ENCODE assay signal across 30 mouse cellular contexts in the genomic region with DNA sequence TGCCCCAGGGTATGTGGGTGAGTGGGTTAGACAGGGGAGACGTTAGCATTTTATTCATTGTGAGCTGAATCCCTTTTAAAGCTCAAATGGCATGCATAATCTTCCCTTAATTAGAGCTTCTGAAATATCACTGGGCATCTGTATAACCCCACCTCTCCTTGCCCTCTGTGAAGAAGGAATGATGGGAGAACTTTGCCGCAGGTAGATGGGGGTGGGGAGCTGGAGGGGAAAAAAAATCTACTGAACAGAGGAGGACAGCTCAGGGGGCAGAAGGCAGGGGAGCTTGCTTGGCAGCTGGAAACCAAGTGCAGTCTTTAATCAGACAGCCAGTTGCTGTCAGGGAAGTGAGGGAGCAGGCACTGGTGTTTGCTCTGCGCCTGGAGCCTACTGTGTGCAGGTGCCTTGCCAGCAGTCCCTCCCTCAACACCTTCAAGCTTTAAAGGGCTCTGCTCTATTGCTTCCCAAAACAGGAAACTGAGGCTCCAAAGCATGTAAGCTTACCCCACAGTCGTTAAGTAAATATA.
DNase-seq lines count a peak whose midpoint lies in the region; ATAC-seq lines count a peak whose summit lies in the region.
"Had no signal": no experiment of that assay in that cellular context is flagged by ENCODE, and none has a peak within 500 bp of the region (broad histone marks: within the 10 kb centered on the region; RNA-seq: fewer than 3 reads in every experiment).

No protein-coding gene starts in this region.

- no peaks in the 10 kb centered on the region for H3K9me3 ChIP-seq in hindbrain, embryonic 15.5 days
- no peaks in the 10 kb centered on the region for H3K9me3 ChIP-seq in hindbrain, embryonic 14.5 days (ENCODE audit: control insufficient read depth, low read length)
- H3K9me3 ChIP-seq in neural tube, embryonic 12.5 days: no peaks in the 10 kb centered on the region
- H3K9me3 ChIP-seq in forebrain, embryonic 15.5 days: no peaks in the 10 kb centered on the region
- no peaks in the 10 kb centered on the region for H3K9me3 ChIP-seq in neural tube, embryonic 13.5 days
- H3K9me3 ChIP-seq: embryonic facial prominence, embryonic 10.5 days; embryonic facial prominence, embryonic 15.5 days; heart, embryonic 12.5 days; kidney, embryonic 15.5 days; limb, embryonic 13.5 days; lung, embryonic 15.5 days; stomach, embryonic 15.5 days had no signal

- H3K27me3 ChIP-seq in hindbrain, embryonic 15.5 days: no peaks in the 10 kb centered on the region
- no peaks in the 10 kb centered on the region for H3K27me3 ChIP-seq in hindbrain, embryonic 14.5 days (ENCODE audit: control insufficient read depth, insufficient read depth, low read length)
- H3K27me3 ChIP-seq in neural tube, embryonic 12.5 days (replicated peaks): no peaks in the 10 kb centered on the region
- no peaks in the 10 kb centered on the region for H3K27me3 ChIP-seq in forebrain, embryonic 15.5 days
- no peaks in the 10 kb centered on the region for H3K27me3 ChIP-seq in neural tube, embryonic 13.5 days
- H3K27me3 ChIP-seq: embryonic facial prominence, embryonic 15.5 days; heart, embryonic 12.5 days; kidney, embryonic 15.5 days; limb, embryonic 13.5 days; lung, embryonic 15.5 days; stomach, embryonic 15.5 days had no signal

- H3K36me3 ChIP-seq in hindbrain, embryonic 15.5 days: no peaks in the 10 kb centered on the region
- H3K36me3 ChIP-seq in hindbrain, embryonic 14.5 days (replicated peaks; ENCODE audit: control insufficient read depth, insufficient read depth): no peaks in the 10 kb centered on the region
- no peaks in the 10 kb centered on the region for H3K36me3 ChIP-seq in neural tube, embryonic 12.5 days
- no peaks in the 10 kb centered on the region for H3K36me3 ChIP-seq in forebrain, embryonic 15.5 days
- no peaks in the 10 kb centered on the region for H3K36me3 ChIP-seq in neural tube, embryonic 13.5 days
- H3K36me3 ChIP-seq: embryonic facial prominence, embryonic 10.5 days; embryonic facial prominence, embryonic 15.5 days; heart, embryonic 12.5 days; kidney, embryonic 15.5 days; limb, embryonic 13.5 days; lung, embryonic 15.5 days; stomach, embryonic 15.5 days had no signal

- no peak for DNase-seq in hindbrain, embryonic 14.5 days (ENCODE audit: low spot score)
- DNase-seq in neural tube, embryonic 10.5 days (ENCODE audit: extremely low spot score, low spot score): no peak
- DNase-seq in MN1 (ENCODE audit: low spot score): no peak
- no peak for DNase-seq in right cerebral cortex, postnatal 4 days
- DNase-seq: adrenal gland, adult 2 months; adrenal gland, postnatal 36 days; B cell, adult 2 months; cerebellum, adult 2 months; cerebellum, postnatal 25 days; gastrocnemius, adult 2 months; gastrocnemius, postnatal 36 days; heart, adult 2 months; heart, postnatal 4 days; kidney, adult 18-20 months; kidney, postnatal 25 days; right cerebral cortex, postnatal 14 days had no signal

- 0 out of 2 replicates have a peak, but pooled peaks have one; percentile 28 for ATAC-seq in hindbrain, embryonic 15.5 days (ENCODE audit: low FRiP score, low read depth)
- no peak for ATAC-seq in hindbrain, embryonic 14.5 days (ENCODE audit: low FRiP score)
- 0 out of 2 replicates have a peak, but pooled peaks have one; percentile 29 for ATAC-seq in neural tube, embryonic 12.5 days (ENCODE audit: low FRiP score, low read depth)
- ATAC-seq in forebrain, embryonic 15.5 days (replicated peaks): peak; percentile 7; the same call in 1 of the 2 replicates
- ATAC-seq in neural tube, embryonic 13.5 days (ENCODE audit: low read depth): 0 out of 2 replicates have a peak, but pooled peaks have one; percentile 21
- ATAC-seq: activated CD4-positive, CD25-positive, alpha-beta regulatory T cell, adult 4 months had no signal

- no peak overlapping the region for H3K9ac ChIP-seq in hindbrain, embryonic 15.5 days
- no peak overlapping the region for H3K9ac ChIP-seq in hindbrain, embryonic 14.5 days
- no peak overlapping the region for H3K9ac ChIP-seq in neural tube, embryonic 12.5 days
- H3K9ac ChIP-seq in forebrain, embryonic 15.5 days (replicated peaks): no peak overlapping the region
- 0 out of 2 replicates have a peak overlapping the region, but pooled peaks have one; percentile 5 for H3K9ac ChIP-seq in neural tube, embryonic 13.5 days
- H3K9ac ChIP-seq: embryonic facial prominence, embryonic 15.5 days; heart, embryonic 12.5 days; kidney, embryonic 15.5 days; limb, embryonic 13.5 days; lung, embryonic 15.5 days; stomach, embryonic 15.5 days had no signal

- H3K4me2 ChIP-seq in hindbrain, embryonic 15.5 days: no peak overlapping the region
- H3K4me2 ChIP-seq in hindbrain, embryonic 14.5 days (replicated peaks): no peak overlapping the region
- H3K4me2 ChIP-seq in neural tube, embryonic 12.5 days (replicated peaks): no peak overlapping the region
- no peak overlapping the region for H3K4me2 ChIP-seq in forebrain, embryonic 15.5 days (replicated peaks)
- H3K4me2 ChIP-seq in neural tube, embryonic 13.5 days: no peak overlapping the region
- H3K4me2 ChIP-seq: embryonic facial prominence, embryonic 15.5 days; heart, embryonic 12.5 days; kidney, embryonic 15.5 days; limb, embryonic 13.5 days; liver, embryonic 11.5 days; lung, embryonic 15.5 days; stomach, embryonic 15.5 days had no signal

- H3K4me1 ChIP-seq in hindbrain, embryonic 15.5 days (replicated peaks): peaks cover 28% of the 10 kb centered on the region
- peaks cover 11% of the 10 kb centered on the region; the same call in 1 of the 2 replicates for H3K4me1 ChIP-seq in hindbrain, embryonic 14.5 days (replicated peaks; ENCODE audit: control insufficient read depth, insufficient read depth, low read length)
- peaks cover 3% of the 10 kb centered on the region; the same call in 1 of the 2 replicates for H3K4me1 ChIP-seq in neural tube, embryonic 12.5 days
- peaks cover 33% of the 10 kb centered on the region for H3K4me1 ChIP-seq in forebrain, embryonic 15.5 days
- peaks cover 36% of the 10 kb centered on the region for H3K4me1 ChIP-seq in neural tube, embryonic 13.5 days (replicated peaks)
- H3K4me1 ChIP-seq: heart, embryonic 12.5 days; stomach, embryonic 15.5 days had no signal

- WGBS in hindbrain, embryonic 15.5 days: 42% methylated on average over 4 of the region's 4 CpGs
- 49% methylated on average over 4 of the region's 4 CpGs for WGBS in hindbrain, embryonic 14.5 days
- 43% methylated on average over 4 of the region's 4 CpGs for WGBS in neural tube, embryonic 12.5 days
- 34% methylated on average over 4 of the region's 4 CpGs for WGBS in forebrain, embryonic 15.5 days
- WGBS in neural tube, embryonic 13.5 days: 39% methylated on average over 4 of the region's 4 CpGs

- H3K27ac ChIP-seq in hindbrain, embryonic 15.5 days (replicated peaks): no peak overlapping the region
- no peak overlapping the region for H3K27ac ChIP-seq in hindbrain, embryonic 14.5 days
- no peak overlapping the region for H3K27ac ChIP-seq in neural tube, embryonic 12.5 days
- peak overlapping the region; percentile 39 for H3K27ac ChIP-seq in forebrain, embryonic 15.5 days (replicated peaks)
- no peak overlapping the region for H3K27ac ChIP-seq in neural tube, embryonic 13.5 days (replicated peaks)
- H3K27ac ChIP-seq: embryonic facial prominence, embryonic 10.5 days; embryonic facial prominence, embryonic 15.5 days; gastrocnemius, adult 2 months; heart, adult 2 months; kidney, embryonic 15.5 days; left cerebral cortex, adult 2 months; limb, embryonic 13.5 days; lung, embryonic 15.5 days; stomach, embryonic 15.5 days had no signal

- H3K4me3 ChIP-seq in hindbrain, embryonic 15.5 days: no peak overlapping the region
- no peak overlapping the region for H3K4me3 ChIP-seq in hindbrain, embryonic 14.5 days (replicated peaks; ENCODE audit: low read length)
- no peak overlapping the region for H3K4me3 ChIP-seq in neural tube, embryonic 12.5 days
- no peak overlapping the region for H3K4me3 ChIP-seq in forebrain, embryonic 15.5 days
- H3K4me3 ChIP-seq in neural tube, embryonic 13.5 days: no peak overlapping the region
- H3K4me3 ChIP-seq: embryonic facial prominence, embryonic 10.5 days; embryonic facial prominence, embryonic 15.5 days; gastrocnemius, adult 2 months; heart, adult 2 months; heart, embryonic 12.5 days; kidney, embryonic 15.5 days; left cerebral cortex, adult 2 months; limb, embryonic 13.5 days; lung, embryonic 15.5 days; stomach, embryonic 15.5 days had no signal
